Mouse (Mus musculus) hindbrain, embryonic 10.5 days (tissue): Measurements from ENCODE around the gene Svep1. TPM values are rescaled to one million over a fixed set of nuclear protein-coding genes. Genes with fewer than 3 reads are reported as not detected.

Source experiments
- DNase-seq: peaks from one replicate; pipeline ENCODE4 v3.0.0-alpha.2; 2017; ENCODE audit warnings: low spot score
- H3K27ac ChIP-seq: fragments of 300-500 bp; sonication (generic); 2 replicates; pipeline ENCODE4 v1.5.1; 2016; ENCODE audit warnings: mild to moderate bottlenecking, moderate library complexity
- H3K27me3 ChIP-seq: fragments of 300-500 bp; sonication (generic); 2 replicates; pipeline ENCODE4 v1.6.1; 2016; ENCODE audit warnings: mild to moderate bottlenecking; ENCODE audit not compliant: poor library complexity, insufficient read depth, severe bottlenecking
- H3K36me3 ChIP-seq: fragments of 300-500 bp; sonication (generic); 2 replicates; pipeline ENCODE4 v1.6.1; 2016; ENCODE audit warnings: mild to moderate bottlenecking, moderate library complexity
- H3K4me1 ChIP-seq: fragments of 300-500 bp; sonication (generic); replicated peaks from 2 replicates; pipeline ENCODE4 v1.6.1; 2016; ENCODE audit warnings: mild to moderate bottlenecking
- H3K4me3 ChIP-seq: fragments of 300-500 bp; sonication (generic); 2 replicates; pipeline ENCODE4 v1.5.1; 2016; ENCODE audit warnings: mild to moderate bottlenecking, moderate library complexity
- H3K9me3 ChIP-seq: fragments of 300-500 bp; sonication (generic); 2 replicates; pipeline ENCODE4 v1.6.1; 2016; ENCODE audit warnings: mild to moderate bottlenecking, moderate library complexity
- WGBS: fragments of 180-500 bp; shearing (Covaris S2); methylation state at CpG from one replicate; pipeline ENCODE4 v1.1.7; 2016; 5-methylcytosine and 5-hydroxymethylcytosine counted together
- polyA plus RNA-seq: library from polyadenylated mRNA; unstranded; fragments of >200 nt; fragmentation: Nextera tagmentation; extraction: Ambion mirVana; gene quantifications from 2 replicates; pipeline ENCODE4 v1.2.1, GENCODE M21; 2016

The Svep1 gene
- polyA plus RNA-seq, 1 experiment from 2014 or later, result 2.7 TPM

GRCm38 (mm10) chr4:58165711-58166110 lies 40.9 kb downstream of the Svep1 start:
- H3K9me3 ChIP-seq, result no peaks in the 10 kb centered on the region
- 85% methylated on average over 7 of the region's 7 CpGs for WGBS
- H3K4me3 ChIP-seq, result no peak overlapping the region
- no peaks in the 10 kb centered on the region for H3K27me3 ChIP-seq
- 0 out of 2 replicates have a peak, but pooled peaks cover 11% of the 10 kb centered on the region for H3K4me1 ChIP-seq
- DNase-seq, result no peak
- H3K36me3 ChIP-seq, result no peaks in the 10 kb centered on the region
- no peak overlapping the region for H3K27ac ChIP-seq

- peaks cover 17% of the 10 kb centered on the region for H3K4me1 ChIP-seq
- no peak overlapping the region for H3K27ac ChIP-seq
- H3K9me3 ChIP-seq, result no peaks in the 10 kb centered on the region
- no peaks in the 10 kb centered on the region for H3K36me3 ChIP-seq
- H3K27me3 ChIP-seq, result no peaks in the 10 kb centered on the region
- 93% methylated on average over 2 of the region's 2 CpGs for WGBS
- H3K4me3 ChIP-seq, result no peak overlapping the region
- no peak for DNase-seq
These were observed 44.8 kb downstream of the Svep1 start for GRCm38 (mm10) chr4:58161901-58162300.

GRCm38 (mm10) chr4:58159564-58159963 lies 47.1 kb downstream of the Svep1 start:
- DNase-seq, result peak; percentile 14
- Histone ChIP-seq H3K4me1 (peaks cover 9% of the 10 kb centered on the region), H3K4me3 (no peak overlapping the region), H3K27me3 (no peaks in the 10 kb centered on the region), H3K36me3 (no peaks in the 10 kb centered on the region), H3K27ac (no peak overlapping the region), H3K9me3 (no peaks in the 10 kb centered on the region)
- 65% methylated on average over 1 of the region's 1 CpGs for WGBS

- Histone ChIP-seq H3K27me3 (no peaks in the 10 kb centered on the region), H3K4me3 (no peak overlapping the region), H3K9me3 (peaks cover 4% of the 10 kb centered on the region), H3K27ac (no peak overlapping the region), H3K36me3 (no peaks in the 10 kb centered on the region), H3K4me1 (no peaks in the 10 kb centered on the region)
- no peak for DNase-seq
- WGBS, result 79% methylated on average over 3 of the region's 3 CpGs
These were observed 56.4 kb downstream of the Svep1 start for GRCm38 (mm10) chr4:58150301-58150700.

GRCm38 (mm10) chr4:58149186-58149585 lies 57.5 kb downstream of the Svep1 start:
- Histone ChIP-seq H3K4me1 (no peaks in the 10 kb centered on the region), H3K36me3 (no peaks in the 10 kb centered on the region), H3K4me3 (no peak overlapping the region), H3K27me3 (no peaks in the 10 kb centered on the region), H3K27ac (no peak overlapping the region), H3K9me3 (peaks cover 4% of the 10 kb centered on the region)
- WGBS, result 74% methylated on average over 1 of the region's 1 CpGs
- DNase-seq, result no peak

- H3K4me1 ChIP-seq, result no peaks in the 10 kb centered on the region
- H3K9me3 ChIP-seq, result peaks cover 4% of the 10 kb centered on the region
- DNase-seq, result no peak
- H3K4me3 ChIP-seq, result no peak overlapping the region
- no peaks in the 10 kb centered on the region for H3K27me3 ChIP-seq
- H3K27ac ChIP-seq, result no peak overlapping the region
- H3K36me3 ChIP-seq, result no peaks in the 10 kb centered on the region
These were observed 58.1 kb downstream of the Svep1 start for GRCm38 (mm10) chr4:58148547-58148946.

GRCm38 (mm10) chr4:58146676-58147075 lies 60.0 kb downstream of the Svep1 start:
- 97% methylated on average over 2 of the region's 2 CpGs for WGBS
- DNase-seq, result no peak
- Histone ChIP-seq H3K4me3 (no peak overlapping the region), H3K36me3 (no peaks in the 10 kb centered on the region), H3K27me3 (no peaks in the 10 kb centered on the region), H3K27ac (no peak overlapping the region), H3K9me3 (peaks cover 4% of the 10 kb centered on the region), H3K4me1 (no peaks in the 10 kb centered on the region)

- Histone ChIP-seq H3K27me3 (no peaks in the 10 kb centered on the region), H3K4me3 (no peak overlapping the region), H3K36me3 (no peaks in the 10 kb centered on the region), H3K27ac (no peak overlapping the region), H3K9me3 (no peaks in the 10 kb centered on the region), H3K4me1 (no peaks in the 10 kb centered on the region)
- DNase-seq, result no peak
- 89% methylated on average over 8 of the region's 8 CpGs for WGBS
These were observed 66.7 kb downstream of the Svep1 start for GRCm38 (mm10) chr4:58139764-58140556.

- no peaks in the 10 kb centered on the region for H3K27me3 ChIP-seq
- H3K9me3 ChIP-seq, result no peaks in the 10 kb centered on the region
- H3K27ac ChIP-seq, result no peak overlapping the region
- no peaks in the 10 kb centered on the region for H3K4me1 ChIP-seq
- 75% methylated on average over 6 of the region's 6 CpGs for WGBS
- H3K36me3 ChIP-seq, result no peaks in the 10 kb centered on the region
- DNase-seq, result no peak
- no peak overlapping the region for H3K4me3 ChIP-seq
These were observed 67.4 kb downstream of the Svep1 start for GRCm38 (mm10) chr4:58139241-58139640.

GRCm38 (mm10) chr4:58133610-58134309 lies 72.9 kb downstream of the Svep1 start:
- Histone ChIP-seq H3K4me3 (no peak overlapping the region), H3K27ac (no peak overlapping the region), H3K4me1 (no peaks in the 10 kb centered on the region), H3K27me3 (no peaks in the 10 kb centered on the region), H3K9me3 (no peaks in the 10 kb centered on the region), H3K36me3 (no peaks in the 10 kb centered on the region)
- 65% methylated on average over 1 of the region's 1 CpGs for WGBS
- DNase-seq, result no peak

GRCm38 (mm10) chr4:58129844-58130243 lies 76.8 kb downstream of the Svep1 start:
- Histone ChIP-seq H3K4me1 (no peaks in the 10 kb centered on the region), H3K27me3 (no peaks in the 10 kb centered on the region), H3K27ac (no peak overlapping the region), H3K36me3 (no peaks in the 10 kb centered on the region), H3K4me3 (no peak overlapping the region), H3K9me3 (no peaks in the 10 kb centered on the region)
- DNase-seq, result no peak
- 86% methylated on average over 4 of the region's 4 CpGs for WGBS

- Histone ChIP-seq H3K4me1 (no peaks in the 10 kb centered on the region), H3K4me3 (no peak overlapping the region), H3K9me3 (no peaks in the 10 kb centered on the region), H3K27ac (no peak overlapping the region), H3K27me3 (no peaks in the 10 kb centered on the region), H3K36me3 (no peaks in the 10 kb centered on the region)
- 91% methylated on average over 5 of the region's 5 CpGs for WGBS
- DNase-seq, result no peak
These were observed 79.6 kb downstream of the Svep1 start for GRCm38 (mm10) chr4:58127024-58127423.

GRCm38 (mm10) chr4:58115452-58115851 lies 91.2 kb downstream of the Svep1 start:
- Histone ChIP-seq H3K27me3 (no peaks in the 10 kb centered on the region), H3K36me3 (no peaks in the 10 kb centered on the region), H3K9me3 (no peaks in the 10 kb centered on the region), H3K4me3 (no peak overlapping the region), H3K27ac (no peak overlapping the region), H3K4me1 (peaks cover 6% of the 10 kb centered on the region; the same call in 1 of the 2 replicates)
- DNase-seq, result no peak
- 53% methylated on average over 8 of the region's 8 CpGs for WGBS
